Mouse (Mus musculus): ENCODE data around the gene Ear6.
A peak's percentile ranks its signal among the peaks of the same experiment; 100 is the strongest.
"Not testable (repeated sequence)": the region's sequence is repeated elsewhere in the genome, so short reads cannot be mapped to it uniquely, and the experiment has no call there.

Ear6 gene

DNA sequence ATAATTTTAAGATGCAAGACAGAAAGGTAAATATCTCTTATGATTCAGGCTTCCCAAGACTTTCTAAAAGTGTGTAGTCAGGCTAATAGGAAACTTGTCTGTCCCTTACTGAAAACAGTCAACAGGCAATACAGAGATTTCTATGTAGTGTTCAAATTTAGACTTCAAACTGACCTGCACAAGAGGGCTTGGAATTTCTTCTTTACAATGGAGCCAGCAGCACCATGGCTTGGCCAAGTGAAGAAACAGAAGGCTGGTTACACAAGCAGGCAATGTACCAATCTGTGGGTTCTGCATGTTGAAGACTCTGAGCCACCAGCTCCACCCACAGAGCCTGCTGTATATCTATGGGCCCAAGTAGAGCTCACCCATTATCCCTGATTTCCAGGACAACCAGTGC is at the start of gene Ear6:
Gene Ear6 (plus strand): TSS at position 301 of the 400 bp plus-strand sequence.
- DNase-seq (ENCODE audit: low read depth, low spot score) = no peak

DNA sequence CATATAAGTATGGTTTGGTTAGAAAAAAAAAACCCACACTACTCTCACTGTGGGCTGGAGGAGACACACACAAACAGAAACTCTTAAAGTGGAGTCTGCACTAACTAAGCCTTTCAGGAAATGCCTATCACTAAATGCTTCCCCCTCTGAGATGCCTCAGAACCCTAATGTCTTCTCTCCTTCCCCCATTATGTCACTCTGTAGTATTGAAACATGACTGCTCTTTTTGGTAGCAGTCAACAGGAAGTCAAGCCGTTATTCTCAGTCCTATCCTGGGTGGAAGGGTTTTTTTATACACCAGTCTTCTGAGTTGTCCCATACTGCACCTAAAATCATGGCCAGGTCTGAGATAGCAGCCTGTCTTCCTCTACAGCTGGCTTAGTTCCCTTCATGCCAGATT is 26.9 kb upstream of the Ear6 start:
- no peak for DNase-seq (ENCODE audit: low read depth, low spot score)

DNA sequence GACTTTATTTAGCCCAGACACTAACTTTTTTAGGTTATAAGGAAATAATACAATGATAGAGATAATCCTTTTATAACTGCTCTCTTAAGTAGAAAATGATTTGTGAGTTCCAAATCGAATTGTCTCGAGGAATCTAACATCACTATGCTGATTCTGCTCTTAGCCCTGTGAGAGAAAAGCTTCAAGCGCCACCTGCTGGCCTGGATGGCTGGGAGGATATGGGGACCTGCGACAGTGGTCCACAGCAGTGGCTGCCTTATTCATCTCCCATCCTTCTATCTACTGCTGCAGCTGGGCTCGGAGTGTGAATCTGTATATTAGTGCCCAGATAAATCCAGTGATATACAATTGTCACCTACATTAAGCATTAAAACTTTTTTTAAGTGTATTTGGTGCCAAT is 25.7 kb upstream of the Ear6 start:
- DNase-seq (ENCODE audit: low read depth, low spot score) = not testable (repeated sequence)

DNA sequence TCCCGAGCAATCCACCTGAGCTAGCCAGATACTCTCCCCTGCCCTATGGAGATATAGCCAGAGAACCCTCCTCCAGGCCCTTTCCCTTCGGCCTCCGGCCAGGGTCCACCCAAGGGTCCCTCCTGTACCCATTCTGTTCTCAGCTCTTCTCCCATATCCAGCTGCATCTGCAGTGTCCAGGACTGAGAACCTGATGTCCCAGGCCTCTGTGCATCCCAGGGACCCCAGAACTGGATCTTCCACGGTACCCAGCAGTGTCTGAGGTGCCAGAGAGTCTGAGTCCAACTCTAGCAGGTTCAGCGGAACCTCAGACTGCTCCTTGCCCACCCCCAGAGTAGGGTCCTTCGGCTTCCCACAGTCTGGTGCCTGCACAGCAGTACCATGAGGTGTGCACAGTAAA is 24.3 kb upstream of the Ear6 start:
- no peak for DNase-seq (ENCODE audit: low read depth, low spot score)

DNA sequence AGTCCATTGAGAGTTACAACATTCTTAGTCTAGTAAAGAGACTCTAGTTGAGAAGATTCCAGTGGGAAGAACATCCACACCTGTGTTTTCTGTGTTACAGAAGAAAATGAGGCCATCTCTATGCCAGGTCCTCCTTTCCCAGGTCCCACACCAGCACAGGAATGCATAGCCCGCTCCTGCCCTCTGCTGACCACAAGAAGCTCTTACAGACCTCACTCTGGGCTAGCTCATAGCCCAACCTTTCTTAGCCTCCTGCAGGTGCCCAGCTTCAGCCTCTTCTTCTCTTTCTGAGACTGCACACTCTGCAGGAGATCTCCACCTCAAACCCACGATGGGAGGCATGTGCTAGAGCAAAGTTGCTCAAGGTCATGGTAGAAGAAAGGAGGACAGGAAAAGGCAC is 15.0 kb upstream of the Ear6 start:
- not testable (repeated sequence) for DNase-seq (ENCODE audit: low read depth, low spot score)

DNA sequence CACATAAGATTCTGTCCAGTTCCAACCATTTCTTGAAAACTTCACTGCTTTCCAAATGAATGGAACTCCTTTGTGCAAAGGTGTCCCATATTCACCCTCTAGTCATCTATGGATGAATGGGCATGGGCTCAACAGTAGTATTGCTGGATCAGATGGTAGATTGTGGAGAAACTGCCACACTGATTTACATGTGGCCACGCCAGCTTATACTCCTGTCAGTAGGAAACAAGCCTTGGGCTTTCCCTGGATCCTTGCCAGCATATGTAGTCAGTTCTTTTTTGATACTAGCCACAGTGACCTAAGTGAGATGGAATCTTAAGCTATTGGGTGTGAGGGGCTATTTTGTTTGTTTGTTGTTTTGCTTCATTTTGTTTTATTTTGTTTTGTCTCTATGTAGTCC is 11.2 kb upstream of the Ear6 start:
- DNase-seq (ENCODE audit: low read depth, low spot score) = no peak

DNA sequence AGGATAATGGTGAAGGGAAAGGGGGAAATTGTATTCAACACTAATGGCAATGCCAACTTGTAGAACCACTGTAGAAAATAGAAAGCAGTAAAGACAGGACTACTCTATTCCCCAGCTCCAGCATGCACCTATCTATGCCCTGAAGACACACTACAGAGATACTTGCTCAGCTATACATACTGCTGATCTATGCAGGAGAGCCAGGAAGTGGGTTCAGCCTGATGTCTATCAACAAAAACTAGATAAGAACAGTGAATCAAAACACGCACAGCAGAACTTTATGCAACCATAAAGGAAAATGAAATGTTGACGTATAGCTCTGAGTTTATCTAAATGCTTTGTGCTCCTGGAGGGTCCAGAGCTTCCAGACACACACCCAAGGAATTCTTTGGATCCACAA is 10.7 kb upstream of the Ear6 start:
- no peak for DNase-seq (ENCODE audit: low read depth, low spot score)

DNA sequence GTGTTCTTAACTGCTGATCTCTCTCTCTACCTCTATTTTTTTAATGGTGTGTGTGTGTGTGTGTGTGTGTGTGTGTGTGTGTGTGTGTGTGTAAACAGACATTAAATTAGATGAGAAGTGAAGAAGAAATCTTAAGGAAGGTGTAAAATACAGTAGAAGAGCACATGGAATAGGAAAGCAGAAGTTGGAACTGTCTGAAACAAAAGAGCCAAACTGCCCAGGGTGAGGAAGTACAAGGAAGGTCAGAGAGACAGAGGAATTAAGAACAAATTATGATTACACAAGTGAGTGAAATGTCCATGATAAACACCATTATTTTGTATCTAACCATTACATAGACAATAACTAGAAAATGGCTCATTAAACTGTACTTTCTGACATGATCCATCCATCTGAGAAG is 9.6 kb upstream of the Ear6 start:
- no peak for DNase-seq (ENCODE audit: low read depth, low spot score)

DNA sequence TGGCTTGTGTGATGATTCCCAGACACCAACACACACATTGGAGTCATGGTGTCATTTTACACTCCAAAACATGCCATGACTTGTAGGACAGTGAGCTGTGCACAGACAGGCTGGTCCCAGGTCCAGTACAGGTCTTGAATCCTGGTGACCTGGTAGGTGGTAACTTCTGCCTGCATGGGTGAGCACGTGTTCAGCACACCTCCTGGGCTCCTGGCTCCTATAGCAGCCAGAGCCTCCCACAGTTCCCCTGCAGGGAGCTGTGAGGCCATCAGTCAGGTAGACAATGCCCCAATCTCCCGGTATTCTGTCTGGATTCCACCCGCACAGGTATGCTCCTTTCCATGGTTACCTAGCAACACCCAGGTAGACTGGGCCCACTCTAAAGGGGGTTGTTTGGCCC is 6.9 kb upstream of the Ear6 start:
- no peak for DNase-seq (ENCODE audit: low read depth, low spot score)

DNA sequence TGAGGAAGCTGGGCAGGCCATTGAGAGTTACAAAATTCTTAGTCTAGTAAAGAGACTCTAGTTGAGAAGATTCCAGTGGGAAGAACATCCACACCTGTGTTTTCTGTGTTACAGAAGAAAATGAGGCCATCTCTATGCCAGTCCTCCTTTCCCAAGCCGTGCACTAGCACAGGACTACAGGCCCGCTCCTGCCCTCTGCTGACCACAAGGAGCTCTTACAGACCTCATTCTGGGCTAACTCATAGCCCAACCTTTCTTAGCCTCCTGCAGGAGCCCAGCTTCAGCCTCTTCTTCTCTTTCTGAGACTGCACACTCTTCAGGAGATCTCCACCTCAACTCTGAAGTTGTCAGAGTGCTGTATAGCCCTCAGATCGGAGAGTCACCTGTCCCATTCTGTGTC is 2.5 kb upstream of the Ear6 start:
- not testable (repeated sequence) for DNase-seq (ENCODE audit: low read depth, low spot score)

DNA sequence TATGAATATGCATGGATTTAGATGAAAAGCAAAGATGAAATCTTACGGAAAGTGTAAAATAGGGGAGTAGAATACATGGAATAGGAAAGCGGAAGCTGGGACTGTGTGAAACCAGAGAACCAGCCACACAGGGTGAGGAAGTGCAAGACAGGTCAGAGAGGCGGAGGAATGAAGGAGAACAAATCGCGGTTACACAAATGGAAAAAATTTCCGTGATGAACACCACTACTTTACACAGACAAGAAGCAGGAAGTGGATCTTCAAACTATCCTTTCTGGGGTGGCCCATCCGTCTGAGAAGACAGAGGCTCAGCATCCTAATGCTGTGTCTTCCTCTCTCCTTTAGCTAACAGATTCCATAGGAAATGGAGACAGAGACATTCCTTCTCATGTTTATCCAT is 1.8 kb downstream of the Ear6 start:
- not testable (repeated sequence) for DNase-seq (ENCODE audit: low read depth, low spot score)

DNA sequence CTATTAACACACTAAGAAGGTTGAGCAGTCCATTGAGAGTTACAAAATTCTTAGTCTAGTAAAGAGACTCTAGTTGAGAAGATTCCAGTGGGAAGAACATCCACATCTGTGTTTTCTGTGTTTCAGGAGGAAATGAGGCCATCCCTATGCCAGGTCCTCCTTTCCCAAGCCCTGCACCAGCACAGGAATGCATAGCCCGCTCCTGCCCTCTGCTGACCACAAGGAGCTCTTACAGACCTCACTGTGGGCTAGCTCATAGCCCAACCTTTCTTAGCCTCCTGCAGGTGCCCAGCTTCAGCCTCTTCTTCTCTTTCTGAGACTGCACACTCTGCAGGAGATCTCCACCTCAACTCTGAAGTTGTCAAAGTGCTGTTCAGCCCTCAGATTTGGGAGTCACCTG is 10.1 kb downstream of the Ear6 start:
- not testable (repeated sequence) for DNase-seq (ENCODE audit: low read depth, low spot score)

DNA sequence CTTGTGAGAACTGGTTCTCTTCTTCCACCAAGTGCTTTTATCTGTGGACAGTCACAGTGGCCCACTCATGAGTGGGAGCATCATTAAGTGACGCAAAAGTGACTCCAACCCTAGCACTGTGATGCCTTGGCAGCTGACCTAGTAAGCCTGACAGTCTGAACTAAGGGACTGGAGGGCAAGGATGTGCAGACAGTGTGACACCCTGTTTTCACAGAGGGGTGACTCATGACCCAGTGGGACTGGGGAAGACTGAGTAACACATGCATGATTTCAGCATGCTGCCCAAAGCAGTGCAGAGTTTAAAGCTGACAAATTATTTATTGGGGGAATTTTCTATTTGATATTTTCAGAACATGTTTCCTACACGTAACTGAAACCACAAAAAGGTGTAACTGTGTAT is 17.3 kb downstream of the Ear6 start:
- DNase-seq (ENCODE audit: low read depth, low spot score) = no peak

DNA sequence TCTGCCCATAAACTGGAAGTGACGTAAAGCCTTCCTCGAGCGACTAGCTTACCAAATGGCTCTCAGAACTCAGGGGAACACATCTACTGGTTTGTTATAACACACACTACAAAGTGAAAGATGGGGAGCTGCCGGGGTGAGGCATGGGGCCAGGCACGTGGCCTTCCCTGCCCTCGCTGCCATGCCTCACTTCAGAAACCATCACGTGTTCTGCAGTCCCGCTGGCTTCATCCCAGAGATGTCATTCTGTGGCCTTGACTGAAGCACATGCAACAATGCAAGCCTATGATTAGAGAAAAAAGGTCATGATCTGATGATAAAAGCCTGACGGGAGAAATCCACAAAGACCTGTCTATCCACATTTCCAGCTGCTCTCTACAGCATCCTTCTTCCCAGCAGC is 18.2 kb downstream of the Ear6 start:
- no peak for DNase-seq (ENCODE audit: low read depth, low spot score)

DNA sequence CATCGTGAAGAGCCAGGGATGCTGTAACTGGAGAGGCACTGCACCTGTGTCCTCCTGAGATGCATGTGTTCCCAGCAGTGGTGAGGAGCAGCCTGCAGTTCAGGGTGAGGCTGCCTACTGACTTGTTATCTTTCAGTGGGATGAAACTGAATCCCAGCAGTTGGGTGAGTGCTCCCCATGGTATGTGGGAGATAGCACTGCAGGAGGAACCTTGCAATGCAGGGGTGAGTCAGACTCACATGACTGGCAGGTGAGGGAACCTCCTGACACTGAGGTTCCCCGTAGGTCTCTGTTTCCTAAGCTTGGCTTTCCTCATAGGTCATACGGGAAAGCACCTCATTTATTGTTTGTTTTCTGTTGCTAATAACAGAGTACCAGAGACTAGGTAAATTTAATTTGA is 24.0 kb downstream of the Ear6 start:
- no peak for DNase-seq (ENCODE audit: low read depth, low spot score)

DNA sequence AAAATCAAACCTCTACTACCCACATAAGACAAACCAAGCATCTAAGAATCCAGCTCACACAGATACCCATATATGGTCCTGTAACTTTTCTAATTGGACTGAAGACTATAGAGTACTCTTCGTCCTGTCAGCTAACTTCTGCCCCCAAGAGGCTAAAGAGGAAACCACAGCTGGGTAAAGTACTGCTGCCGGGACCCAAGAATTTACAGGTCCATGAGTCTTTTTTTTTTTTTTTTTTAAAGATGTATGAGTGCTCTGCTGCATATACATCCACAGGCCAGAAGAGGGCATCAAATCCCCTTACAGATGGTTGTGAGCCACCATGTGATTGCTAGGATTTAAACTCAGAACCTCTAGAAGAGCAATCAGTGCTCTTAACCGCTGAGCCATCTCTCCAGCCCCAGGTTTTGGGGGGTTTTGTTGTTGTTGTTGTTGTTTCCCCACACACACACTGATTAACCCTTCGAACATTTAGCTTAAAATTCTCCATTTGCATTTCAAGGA is 30.1 kb downstream of the Ear6 start:
- peak; percentile 66 for DNase-seq (ENCODE audit: low read depth, low spot score)

DNA sequence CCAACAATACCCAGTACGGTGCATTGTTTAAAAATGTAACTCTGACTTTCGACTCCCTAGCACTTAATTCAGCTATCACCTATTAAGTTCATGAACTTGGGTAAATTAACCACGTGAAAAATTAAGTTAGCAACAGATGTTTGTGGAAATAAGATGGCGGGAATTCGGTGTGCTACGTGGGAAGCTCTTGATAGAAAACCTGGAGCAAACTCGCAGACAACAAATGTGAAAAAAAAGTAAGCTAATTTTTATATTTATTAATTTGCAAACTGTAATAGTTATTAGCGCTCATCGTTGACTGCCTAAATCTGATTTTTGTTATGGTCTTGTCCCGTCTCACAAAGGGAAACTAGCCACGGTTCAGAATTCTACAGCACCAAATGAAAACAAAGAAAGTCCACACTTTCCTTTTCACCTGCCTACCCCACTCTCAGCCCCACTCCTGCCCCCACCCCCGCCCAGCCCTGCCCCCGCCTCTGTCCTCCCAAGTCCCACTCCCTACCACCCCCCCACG is 30.6 kb downstream of the Ear6 start:
- no peak for DNase-seq (ENCODE audit: low read depth, low spot score)

DNA sequence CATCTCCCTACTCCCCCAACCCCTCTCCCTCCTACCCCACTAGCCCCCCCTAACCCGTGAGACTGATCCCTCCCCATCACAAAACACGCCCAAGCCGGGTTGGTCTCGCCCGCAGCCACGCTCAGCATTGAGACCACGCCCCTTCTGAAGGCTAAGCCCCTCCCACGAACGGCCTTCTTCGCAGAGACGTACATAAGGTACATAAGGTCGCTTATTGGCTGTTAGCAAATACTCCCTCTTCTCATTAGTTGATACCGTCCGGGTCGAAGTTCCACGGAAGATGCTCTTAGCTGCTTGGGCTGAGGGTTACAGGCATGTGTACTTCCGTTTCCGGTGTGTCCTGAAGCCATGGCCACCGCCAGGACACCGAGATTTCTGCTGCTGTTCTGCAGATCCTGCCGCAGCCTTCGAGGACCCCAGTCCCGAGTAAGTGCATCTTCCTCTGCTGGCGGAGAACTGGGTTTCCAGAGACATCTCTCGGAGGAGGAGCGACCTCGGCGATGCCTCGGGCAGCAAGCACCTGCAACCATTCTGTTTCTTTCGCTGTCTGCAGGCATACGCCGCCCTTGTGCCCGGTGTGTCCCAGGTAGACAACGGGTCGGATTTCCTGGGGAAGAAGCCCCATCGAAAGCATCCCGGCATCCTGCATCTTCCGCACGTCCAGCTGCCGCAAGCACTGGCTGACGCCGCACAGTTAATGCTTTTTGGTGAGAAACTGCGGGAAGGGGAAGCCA is 31.3 kb downstream of the Ear6 start, which contains the start of gene Mettl17:
Gene Mettl17 (plus strand): TSS at position 245 of the 734 bp plus-strand sequence.
- DNase-seq (ENCODE audit: low read depth, low spot score) = peak; percentile 92

DNA sequence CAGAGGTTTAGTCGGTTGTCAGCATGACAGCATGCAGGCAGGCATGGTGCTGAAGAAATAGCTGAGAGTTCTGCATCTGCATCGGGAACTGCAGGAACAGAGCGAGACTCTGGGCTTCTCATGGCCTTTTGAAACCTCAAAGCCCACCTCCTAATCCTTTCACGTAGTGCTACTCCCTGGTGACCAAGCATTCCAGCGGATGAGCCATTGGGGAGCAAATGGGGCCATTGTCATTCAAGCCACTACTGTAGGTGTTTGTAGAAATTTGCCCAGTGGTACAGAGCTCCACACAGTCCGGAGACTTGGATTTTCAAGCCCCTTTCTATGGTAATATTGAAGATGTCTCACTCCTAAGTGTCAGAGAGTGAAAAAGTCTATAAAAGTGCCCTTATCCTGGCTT is 32.6 kb downstream of the Ear6 start:
- no peak for DNase-seq (ENCODE audit: low read depth, low spot score)

DNA sequence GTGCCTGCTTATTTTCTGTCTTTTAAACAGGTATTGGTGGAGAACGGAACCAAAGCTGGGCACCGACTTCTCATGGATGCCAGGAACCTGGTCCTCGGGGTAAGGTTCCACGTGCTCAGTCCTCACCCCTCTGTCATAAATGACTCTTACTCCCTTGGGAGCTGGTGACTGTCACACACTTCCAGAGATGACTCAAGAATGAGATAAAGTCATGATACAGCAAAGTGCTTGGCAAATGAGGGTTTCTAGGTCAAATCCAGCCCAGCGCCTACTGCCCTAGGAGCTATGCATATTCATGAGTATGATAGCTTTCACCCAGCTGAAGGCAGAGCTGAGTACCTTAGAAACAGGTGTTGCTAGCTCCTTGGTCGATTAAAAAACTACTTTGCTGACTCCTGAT is 36.3 kb downstream of the Ear6 start:
- no peak for DNase-seq (ENCODE audit: low read depth, low spot score)

DNA sequence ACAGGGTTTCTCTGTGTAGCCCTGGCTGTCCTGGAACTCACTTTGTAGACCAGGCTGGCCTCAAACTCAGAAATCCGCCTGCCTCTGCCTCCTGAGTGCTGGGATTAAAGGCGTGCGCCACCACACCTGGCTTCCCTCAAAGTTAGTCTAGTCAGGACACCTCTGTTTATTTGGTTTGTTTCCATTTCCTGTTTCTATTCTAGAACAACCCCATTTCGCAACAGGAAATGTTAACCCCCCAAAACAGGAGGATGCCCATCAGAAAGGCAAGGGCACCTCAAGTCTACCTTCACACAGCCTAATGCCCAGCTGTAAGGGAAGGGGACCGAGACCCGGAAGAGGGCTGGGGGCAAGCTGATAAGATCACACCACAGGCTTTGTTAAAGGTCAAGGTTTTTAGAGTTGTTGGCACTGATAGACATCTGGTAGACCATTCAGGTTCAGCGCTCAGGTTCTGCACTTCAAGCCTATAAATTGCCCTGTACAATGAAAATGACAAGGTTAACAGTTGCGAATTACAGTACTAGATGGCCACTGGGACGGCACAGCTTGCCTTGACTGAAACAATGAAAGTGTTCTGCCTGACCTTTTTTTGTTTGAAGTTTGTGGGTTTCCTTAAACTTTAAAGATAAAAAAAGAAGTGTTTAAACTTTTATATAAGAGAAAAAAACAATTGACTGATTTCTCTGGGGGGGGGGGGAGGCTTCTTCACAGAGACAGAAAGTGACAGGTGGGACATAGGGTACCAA is 38.9 kb downstream of the Ear6 start, which contains the start of gene Slc39a2:
Gene Slc39a2 (plus strand): TSS at position 699 of the 749 bp plus-strand sequence.
- no peak for DNase-seq (ENCODE audit: low read depth, low spot score)

DNA sequence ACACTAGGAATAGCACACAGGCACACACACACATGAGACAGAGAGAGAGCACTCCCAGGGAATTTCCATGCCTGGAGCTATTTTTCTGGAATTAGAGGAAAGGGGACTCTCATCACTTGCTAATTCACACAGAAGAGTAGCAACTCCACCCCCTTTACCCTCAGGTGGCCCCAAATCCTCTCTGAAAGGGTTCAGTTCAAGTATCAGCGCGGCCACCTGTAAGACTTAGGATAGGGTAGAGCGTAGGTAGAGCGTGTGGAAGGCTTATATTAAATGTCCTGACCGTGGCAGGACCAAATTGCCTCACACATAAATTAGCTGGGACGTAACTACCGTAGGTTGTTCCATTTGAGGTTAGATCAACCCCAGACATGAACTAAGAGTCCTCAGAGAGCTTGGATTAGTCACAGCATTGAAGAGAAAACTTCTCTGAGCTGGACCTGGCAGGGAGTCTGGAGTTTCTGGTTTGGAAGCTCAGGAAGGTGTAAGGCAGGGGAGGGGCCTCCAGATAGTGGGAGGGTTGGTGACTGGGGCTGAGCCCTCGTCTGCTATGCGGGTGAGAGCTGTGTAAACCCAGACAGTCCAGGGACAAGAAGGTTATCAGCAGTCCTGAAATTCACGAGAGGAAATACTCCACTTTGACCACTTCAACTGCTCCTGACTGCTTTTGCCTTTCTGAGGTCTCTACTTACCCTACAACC is 39.7 kb downstream of the Ear6 start:
- DNase-seq (ENCODE audit: low read depth, low spot score) = no peak

Data from WW6 (cell line).